Mouse (Mus musculus) kidney, adult 2 months (tissue): ENCODE measurements around the gene Shisa6. TPM values are rescaled to one million over a fixed set of nuclear protein-coding genes. Genes with fewer than 3 reads are reported as not detected.

Experiments used
- DNase-seq: peaks from one replicate; pipeline ENCODE4 v3.0.0; 2021
- H3K27ac ChIP-seq: fragments of 200-500 bp; 2 replicates; pipeline ENCODE4 v1.5.1; 2012; ENCODE audit warnings: low read depth, low read length, control low read depth, inconsistent platforms; ENCODE audit not compliant: insufficient read depth
- H3K27me3 ChIP-seq: fragments of 200-500 bp; replicated peaks from 2 replicates; pipeline ENCODE4 v1.6.1; 2012; ENCODE audit warnings: mild to moderate bottlenecking, moderate library complexity, low read length, inconsistent platforms; ENCODE audit not compliant: control insufficient read depth, insufficient read depth
- H3K36me3 ChIP-seq: fragments of 200-500 bp; 2 replicates; pipeline ENCODE4 v1.6.1; 2012; ENCODE audit warnings: mild to moderate bottlenecking, moderate library complexity, low read length, inconsistent platforms; ENCODE audit not compliant: control insufficient read depth, insufficient read depth
- H3K4me1 ChIP-seq: fragments of 200-500 bp; 2 replicates; pipeline ENCODE4 v1.6.1; 2011; ENCODE audit warnings: low read length; ENCODE audit not compliant: control insufficient read depth, insufficient read depth
- H3K4me3 ChIP-seq: fragments of 200-500 bp; 2 replicates; pipeline ENCODE4 v1.5.1; 2011; ENCODE audit warnings: mild to moderate bottlenecking, low read depth, low read length, control low read depth; ENCODE audit not compliant: insufficient read depth
- CTCF ChIP-seq: fragments of 200-500 bp; conservative IDR thresholded peaks from 2 replicates; pipeline ENCODE4 v1.5.1; 2011; ENCODE audit warnings: low read depth, mild to moderate bottlenecking, control low read depth, low read length, moderate library complexity, mixed read lengths; ENCODE audit not compliant: insufficient read depth, insufficient read length
- POLR2A ChIP-seq: fragments of 200-500 bp; IDR thresholded peaks from one replicate; pipeline ENCODE4 v1.6.1; 2011; ENCODE audit warnings: low read depth, low read length, control low read depth
- WGBS: fragments of 180-500 bp; shearing (Covaris S2); methylation state at CpG from one replicate; pipeline ENCODE4 v1.1.7; 2018; 5-methylcytosine and 5-hydroxymethylcytosine counted together
- polyA plus RNA-seq: library from polyadenylated mRNA; depleted of rRNA; stranded (reverse); fragments of >200 nt; gene quantifications from 2 replicates; pipeline ENCODE4 v1.2.3, GENCODE M21; 2012

The Shisa6 gene
- polyA plus RNA-seq, 1 experiment: 0.02 TPM

DNA sequence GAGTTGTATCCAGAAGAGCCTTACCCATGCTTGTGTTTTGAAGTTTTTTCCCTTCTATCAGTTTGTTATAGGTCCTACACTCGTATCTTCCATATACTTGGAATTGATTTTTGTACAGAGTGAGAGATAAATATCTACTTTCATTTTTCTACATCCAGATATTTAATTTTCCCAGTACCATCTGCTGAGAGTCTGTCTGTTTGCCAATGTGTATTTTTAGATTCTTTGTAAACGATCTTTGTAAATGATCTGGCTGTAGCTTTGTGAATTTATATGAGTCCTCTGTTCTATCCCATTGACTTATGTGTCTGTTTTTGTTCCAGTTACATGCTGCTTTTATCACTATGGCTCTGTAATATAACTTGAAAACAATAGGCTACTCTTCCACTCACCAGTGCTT is 348.0 kb downstream of the Shisa6 start:
- Histone ChIP-seq H3K4me3 (no peak overlapping the region), H3K36me3 (no peaks in the 10 kb centered on the region), H3K27me3 (no peaks in the 10 kb centered on the region), H3K4me1 (no peaks in the 10 kb centered on the region), H3K27ac (no peak overlapping the region)
- no peak for DNase-seq
- no peak for TF ChIP-seq POLR2A
- TF ChIP-seq CTCF: no peak
- WGBS: 58% methylated on average over 2 of the region's 2 CpGs

GRCm38 (mm10) chr11:66167801-66168651 is 357.7 kb downstream of the Shisa6 start, which contains the start of gene Dnah9:
TSS of gene Dnah9 (minus strand) at chr11:66168551.
- H3K4me1 ChIP-seq: no peaks in the 10 kb centered on the region
- 1% methylated on average over 53 of the region's 53 CpGs for WGBS
- peak within 1 kb of the TSS; percentile 26; the same call in 1 of the 2 replicates for H3K4me3 ChIP-seq
- no peaks in the 10 kb centered on the region for H3K36me3 ChIP-seq
- no peak within 1 kb of the TSS for H3K27ac ChIP-seq
- no peaks in the 10 kb centered on the region for H3K27me3 ChIP-seq
- DNase-seq: peak; percentile 81
- TF ChIP-seq CTCF (no peak), POLR2A (no peak)

DNA sequence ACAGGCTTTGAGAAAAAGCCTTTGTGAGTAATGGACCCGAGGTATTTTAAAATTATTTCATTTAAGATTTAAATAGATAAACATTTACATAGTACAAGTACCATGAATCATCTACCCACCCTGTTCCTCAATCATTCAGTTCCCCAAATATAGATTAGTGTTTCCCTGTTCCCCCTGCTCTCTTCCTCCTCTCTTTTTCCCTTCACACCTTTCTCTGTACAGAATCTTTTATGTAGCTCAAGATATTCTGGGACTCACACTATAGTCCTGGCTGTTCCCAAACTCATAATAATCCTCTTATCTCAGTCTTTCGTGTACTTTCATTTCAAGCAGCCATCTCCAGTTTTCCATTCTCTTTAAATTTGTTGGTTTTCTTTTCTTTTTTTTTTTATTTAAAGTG is 361.7 kb downstream of the Shisa6 start:
- TF ChIP-seq CTCF (no peak), POLR2A (no peak)
- Histone ChIP-seq H3K4me3 (no peak overlapping the region), H3K4me1 (no peaks in the 10 kb centered on the region), H3K36me3 (no peaks in the 10 kb centered on the region), H3K27ac (no peak overlapping the region), H3K27me3 (no peaks in the 10 kb centered on the region)
- DNase-seq: no peak
- 78% methylated on average over 2 of the region's 2 CpGs for WGBS
